Mouse (Mus musculus) spleen, adult 12 weeks (tissue): ENCODE data around the gene Cldn7.

Source experiments
- DNase-seq: peaks from one replicate; pipeline ENCODE4 v3.0.0; 2022; ENCODE audit warnings: low spot score

Cldn7 gene

DNA sequence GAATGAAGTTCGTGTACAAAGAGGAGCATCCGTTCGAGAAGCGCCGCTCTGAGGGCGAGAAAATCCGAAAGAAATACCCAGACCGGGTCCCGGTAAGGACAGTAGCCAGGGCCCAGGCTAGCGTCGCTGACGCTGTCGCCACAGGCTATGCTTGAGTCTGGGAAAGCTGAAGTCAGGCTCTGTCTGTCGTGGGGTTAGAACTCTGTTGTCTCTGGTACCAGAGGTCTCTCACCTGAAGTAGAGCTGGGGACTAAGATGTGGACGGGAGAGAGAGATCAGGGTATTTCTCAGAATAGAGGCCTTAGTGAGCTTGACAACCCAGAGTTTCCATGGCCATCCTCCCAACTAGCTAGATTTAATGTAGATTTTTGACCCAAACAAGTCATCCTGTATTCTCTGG is 27.1 kb downstream of the Cldn7 start:
- no peak for DNase-seq

DNA sequence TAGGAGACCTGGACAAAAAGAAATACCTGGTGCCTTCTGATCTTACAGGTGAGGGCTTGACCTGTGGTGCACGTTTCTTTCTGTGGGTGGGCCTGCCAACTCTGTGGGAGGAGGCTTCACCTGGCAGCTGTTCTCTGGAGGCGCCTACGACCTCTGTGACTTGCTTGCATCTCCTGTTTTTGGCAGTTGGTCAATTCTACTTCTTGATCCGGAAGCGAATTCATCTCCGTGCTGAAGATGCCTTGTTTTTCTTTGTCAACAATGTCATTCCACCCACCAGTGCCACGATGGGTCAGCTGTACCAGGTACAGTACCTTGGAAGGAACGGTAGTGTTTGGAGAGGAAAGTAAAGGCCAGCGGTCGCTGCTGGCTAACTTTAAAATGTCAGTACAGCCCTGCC is 27.8 kb downstream of the Cldn7 start:
- DNase-seq, result no peak

DNA sequence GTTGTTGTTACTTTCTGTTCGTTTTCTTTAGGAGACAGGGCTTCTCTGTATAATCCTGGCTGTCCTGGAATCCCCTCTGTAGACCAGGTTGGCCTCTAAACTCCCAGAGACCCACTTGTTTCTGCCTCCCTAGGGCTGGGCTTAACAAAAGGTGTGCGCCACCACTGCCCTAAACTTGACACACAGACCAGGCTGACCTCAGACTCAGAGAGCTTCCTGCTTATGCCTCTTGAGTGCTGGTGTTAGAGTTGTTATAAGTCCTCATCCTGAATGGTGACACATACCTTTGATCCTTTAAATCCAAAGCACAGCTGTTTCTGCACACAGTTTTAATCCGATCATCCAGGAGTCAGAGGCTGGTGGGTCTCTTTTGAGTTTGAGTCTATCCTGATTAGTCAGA is 28.4 kb downstream of the Cldn7 start:
- no peak for DNase-seq

DNA sequence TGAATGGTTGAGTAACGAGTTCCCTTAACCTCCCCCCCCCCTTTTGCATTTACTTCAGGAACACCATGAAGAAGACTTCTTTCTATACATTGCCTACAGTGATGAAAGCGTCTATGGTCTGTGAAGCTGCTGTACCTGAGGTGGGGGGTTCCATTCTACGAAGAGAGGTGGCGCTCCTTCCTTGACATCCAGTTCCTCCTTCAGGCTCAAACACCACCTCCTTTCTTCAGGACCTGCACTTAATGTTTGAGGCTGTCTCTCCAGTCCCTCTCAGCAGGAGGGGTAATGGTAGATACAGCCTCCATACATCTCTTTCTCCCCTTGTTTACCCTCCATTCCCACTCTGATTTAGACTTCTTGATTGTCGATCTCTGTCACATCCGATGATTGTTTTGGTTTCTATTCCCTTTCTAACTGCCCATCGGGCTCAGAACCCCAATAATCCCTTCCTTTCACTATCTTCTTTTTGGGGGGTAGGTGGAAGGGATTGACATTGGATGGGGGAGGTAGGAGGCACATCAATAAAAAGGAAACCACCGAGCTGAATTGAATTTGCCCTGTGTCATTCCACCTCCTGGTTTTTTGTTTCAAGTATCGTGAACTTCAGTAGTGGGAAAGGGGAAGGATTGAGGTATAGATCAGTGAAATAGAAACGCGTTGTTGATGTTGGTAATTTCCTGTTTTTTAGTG is 30.0 kb downstream of the Cldn7 start:
- DNase-seq, result no peak

DNA sequence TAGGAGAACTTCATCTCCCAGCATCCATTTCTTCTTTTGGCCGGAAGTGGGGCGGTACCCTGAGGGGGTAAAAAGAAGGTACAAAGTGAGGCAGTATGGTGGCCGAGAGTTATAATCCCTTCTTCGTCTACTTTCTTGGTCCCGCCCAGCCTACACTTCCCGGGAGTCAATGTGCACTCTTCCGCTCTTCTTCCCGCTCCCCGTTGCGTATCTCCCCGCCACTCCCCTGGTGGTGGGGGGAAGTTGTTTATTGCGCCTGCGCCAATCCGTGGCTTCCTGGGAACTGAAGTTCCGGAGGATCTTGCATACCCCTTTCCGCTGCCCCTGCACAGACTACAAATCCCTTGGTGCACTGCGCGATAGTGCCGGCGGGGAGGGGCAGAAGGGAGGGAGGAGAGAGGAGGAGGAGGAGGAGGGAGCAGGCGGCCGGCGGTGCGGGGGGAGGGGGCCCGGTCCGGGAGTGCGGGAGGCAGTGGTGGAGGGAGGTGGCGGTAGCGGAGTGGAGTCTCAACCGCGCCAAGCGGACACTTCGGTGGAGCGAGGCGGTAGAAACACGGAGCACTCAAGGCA is 30.9 kb downstream of the Cldn7 start, which contains the start of gene Phf23:
Gene Phf23, plus strand, starts transcription at position 387 of the 570 bp plus-strand sequence.
- peak; percentile 94 for DNase-seq

DNA sequence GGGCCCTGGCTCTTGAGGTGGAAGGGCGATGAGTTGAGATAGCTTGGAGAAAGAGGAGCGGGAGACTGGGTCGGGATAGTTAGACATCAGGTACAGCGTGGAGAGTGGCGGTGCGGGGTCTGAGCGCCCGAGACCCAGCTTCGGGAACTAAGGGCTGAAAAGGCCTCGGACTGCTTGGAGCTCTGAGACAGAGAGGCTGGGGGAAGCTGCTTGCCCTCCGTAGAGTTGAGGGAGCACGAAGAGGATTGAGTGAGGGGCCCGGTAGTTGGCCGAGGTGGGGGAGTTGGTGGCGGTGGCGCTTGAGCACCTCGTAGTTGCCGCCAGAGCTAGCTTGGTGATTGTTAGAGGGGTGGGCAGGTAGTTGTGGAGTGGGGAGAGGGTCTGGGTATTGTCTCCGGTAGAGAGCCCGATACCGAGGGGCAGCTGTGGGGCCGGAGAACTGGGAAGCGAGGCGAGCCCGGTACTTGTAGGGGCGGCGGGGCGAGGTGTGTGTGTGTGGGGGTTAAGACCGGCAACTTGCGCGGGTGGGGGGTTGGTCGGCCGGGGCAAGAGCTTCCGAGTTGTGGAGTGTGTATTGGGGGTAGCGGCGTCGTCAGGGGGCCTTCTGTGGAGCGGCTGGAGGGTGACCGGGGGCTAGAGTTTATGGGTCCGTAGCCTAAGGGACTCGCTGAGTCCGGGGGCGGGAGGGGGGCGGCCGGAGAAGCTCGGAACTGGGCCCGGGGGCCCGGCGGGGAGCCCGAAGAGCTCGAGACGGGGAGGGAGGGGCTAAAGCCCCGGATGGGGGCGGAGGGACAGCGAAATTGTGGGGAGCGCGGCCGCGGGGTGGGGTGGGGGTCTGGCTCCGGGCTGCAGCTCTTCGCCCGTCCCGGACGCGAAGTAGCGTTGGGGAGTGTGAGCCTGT is 31.8 kb downstream of the Cldn7 start:
- peak; percentile 36 for DNase-seq

DNA sequence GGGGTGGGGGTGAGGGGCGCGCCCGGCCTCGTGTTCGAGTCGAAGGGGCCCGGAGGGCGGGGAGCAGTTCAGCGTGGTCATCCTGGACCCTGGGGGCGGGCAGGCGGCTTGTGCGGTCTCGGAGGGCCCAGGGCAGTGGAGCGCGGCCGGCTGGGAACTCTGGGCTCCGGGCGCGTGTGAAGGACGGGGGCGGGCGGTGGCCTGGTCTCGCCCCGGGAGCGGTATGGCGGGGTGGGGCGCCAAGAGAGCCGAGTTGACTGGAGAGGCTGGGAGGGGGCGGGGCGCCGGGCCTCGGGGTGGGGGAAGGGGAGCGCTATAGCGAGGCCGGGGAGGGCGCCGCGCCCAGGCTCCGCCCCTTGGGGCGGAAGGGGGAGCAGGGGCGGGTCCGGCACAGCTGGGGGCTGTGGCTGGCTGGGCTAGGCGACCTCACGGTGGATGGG is 32.5 kb downstream of the Cldn7 start:
- DNase-seq, result peak; percentile 79

DNA sequence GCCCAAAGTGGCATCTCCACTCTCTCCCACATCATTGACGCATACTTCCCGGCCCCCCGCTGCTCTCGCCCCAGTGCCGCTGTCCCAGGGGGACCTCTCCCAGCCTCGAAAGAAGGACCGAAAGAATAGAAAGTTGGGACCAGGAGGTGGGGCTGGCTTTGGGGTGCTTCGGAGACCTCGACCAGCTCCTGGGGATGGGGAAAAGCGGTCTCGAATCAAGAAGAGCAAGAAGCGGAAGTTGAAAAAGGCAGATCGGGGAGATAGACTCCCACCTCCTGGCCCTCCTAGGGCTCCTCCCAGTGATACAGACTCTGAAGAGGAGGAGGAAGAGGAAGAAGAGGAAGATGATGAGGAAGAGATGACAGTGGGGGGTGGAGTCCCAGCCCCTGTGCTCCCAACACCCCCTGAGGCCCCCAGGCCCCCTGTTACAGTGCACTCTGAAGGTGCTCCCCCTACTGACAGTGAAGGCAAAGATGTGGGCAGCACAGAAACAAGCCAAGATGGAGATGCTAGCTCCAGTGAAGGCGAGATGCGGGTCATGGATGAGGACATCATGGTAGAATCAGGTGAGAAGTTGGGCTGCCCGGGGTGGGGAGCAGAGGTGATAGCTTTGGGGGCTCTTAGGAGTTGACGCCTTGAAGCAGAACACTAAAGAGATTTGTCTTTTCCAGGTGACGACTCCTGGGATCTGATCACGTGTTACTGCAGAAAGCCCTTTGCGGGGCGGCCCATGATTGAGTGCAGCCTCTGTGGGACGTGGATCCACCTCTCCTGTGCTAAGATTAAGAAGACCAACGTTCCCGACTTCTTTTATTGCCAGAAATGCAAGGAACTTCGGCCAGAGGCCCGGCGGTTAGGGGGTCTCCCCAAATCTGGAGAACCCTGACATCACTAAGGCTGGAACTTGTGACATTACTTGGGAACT is 34.2 kb downstream of the Cldn7 start:
- no peak for DNase-seq

DNA sequence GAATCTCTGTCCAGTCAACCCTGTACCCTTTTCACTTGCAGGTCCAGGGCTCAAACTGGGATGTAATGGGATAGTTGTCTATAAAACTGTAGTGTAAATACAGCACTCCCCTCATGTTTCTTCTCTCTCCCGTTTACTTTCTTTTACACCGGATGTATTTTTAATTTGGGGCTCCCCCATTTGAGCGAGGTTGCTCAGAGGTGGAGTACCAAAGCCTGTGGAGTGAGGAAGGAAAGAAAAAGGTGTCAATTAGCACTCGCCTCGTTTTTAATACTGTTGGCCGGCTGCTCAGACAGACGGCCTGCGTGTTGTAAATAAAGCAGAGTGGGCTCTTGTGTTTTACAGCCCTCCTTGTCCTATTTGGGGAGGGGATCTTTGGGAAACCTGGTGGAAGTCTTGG is 35.1 kb downstream of the Cldn7 start:
- DNase-seq, result no peak

DNA sequence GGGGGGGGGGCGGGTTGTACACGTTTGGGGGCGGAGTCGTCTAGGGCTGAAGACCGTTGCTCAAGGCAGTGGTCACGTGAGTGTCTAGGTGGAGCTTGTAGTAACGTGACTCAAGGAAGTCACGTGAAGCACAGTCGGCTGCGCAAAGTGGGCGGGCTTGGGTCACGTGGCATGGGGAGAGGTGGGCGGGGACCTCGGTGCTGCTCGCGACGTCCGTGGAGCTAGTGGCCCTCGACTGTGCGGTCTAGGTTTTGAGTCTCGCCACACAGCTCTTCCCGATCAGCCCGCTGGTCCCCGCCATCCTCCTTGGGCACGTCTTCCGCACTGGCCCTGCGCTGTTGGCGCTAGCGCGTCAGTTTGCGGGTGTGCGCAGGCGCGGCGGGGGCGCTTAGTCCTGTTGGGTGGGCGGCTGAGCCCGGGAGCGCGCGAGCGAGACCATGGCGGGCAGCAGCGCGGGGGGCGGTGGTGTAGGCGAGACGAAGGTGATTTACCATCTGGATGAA is 35.9 kb downstream of the Cldn7 start, which contains the start of gene Dvl2:
Gene Dvl2, plus strand, starts transcription at position 200 of the 503 bp plus-strand sequence.
- peak; percentile 73 for DNase-seq

DNA sequence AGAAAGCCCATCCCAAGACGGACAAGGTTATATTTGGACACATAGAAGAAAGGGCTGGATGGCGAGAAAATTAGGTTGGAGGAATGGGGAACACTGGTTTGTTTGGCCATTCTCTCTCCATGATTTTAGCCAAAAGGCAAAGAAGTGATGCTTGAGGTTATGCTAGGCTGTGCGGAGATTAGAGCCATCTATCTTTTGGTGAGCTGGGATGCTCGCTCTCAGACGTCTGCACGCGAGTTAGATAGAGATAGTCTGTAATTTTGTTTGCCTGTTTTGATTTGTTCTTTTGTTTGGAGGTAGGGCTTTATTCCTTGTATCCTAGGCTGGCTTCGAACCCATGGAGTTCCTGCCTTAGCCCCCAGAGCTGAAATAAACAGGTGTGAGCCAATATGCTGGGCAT is 36.6 kb downstream of the Cldn7 start:
- no peak for DNase-seq

DNA sequence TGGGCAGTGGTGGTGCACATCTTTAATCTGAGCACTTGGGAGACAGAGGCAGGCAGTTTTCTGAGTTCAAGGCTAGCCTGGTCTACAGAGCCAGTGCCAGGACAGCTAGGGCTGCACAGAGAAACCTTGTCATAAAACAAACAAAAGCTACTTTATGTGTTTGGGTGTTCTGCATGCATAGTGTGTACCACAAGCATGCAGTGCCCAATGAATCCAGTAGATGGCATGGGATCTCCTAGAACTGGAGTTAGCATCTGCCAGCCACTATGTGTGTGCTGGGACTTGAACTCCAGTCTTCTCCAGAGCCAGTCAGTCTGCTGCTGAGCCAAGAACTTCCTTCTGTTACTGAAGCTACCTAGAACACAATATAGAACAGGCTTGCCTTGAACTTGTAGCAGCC is 37.3 kb downstream of the Cldn7 start:
- no peak for DNase-seq

DNA sequence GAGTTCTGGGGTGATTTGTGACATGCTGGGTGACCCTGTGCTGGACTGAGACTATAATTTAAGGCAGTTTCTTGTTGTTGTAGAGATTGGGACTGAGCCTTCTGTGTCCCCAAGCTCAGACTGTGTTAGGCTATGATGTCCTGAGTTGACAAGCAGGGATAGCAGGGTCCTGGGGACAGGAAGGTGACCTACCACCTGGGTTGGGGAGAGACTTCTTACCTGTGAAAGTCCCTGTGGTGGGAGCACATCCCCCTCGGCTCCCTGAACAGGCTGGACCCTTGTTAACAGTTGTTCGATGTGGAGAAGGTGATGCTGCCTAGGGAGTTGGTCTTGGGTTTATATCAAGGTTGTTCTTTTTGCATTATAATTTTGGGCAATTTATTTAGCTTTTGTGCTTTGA is 37.9 kb downstream of the Cldn7 start:
- DNase-seq, result no peak

DNA sequence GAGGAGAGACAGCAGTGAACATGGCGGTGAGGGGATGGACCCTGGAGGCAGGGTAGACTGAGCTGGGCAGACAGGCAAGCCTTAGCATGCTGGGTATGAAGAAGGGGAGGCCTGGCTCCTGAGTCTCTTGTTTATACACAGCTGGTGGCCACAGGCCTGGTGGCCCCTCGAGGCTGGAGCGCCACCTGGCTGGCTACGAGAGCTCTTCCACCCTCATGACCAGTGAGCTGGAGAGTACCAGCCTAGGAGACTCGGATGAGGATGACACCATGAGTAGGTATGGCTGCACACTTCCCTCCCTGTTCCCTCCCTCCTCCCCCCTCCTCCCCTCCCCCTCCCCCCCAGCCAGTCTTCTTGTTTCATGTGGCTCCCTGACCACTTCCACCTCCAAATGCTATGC is 40.9 kb downstream of the Cldn7 start:
- no peak for DNase-seq

DNA sequence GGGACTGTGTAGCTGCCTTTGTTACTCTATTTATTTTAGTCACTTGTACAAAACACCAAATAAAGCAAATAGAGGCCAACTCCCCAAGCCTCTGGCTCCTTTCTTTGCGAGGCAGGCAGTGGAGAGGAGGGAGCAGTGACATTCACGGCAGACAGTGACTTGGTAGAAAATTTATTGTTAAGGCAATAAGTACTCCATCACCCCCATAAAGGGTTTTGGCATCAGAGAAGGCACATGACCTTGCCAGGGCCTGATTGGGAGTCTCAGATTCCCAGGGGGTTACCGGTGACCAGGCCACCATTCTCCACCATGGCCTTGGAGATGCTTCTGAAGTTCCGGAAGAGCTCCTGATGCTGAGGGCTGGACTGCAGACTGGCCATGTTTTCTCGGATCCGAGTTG is 45.5 kb downstream of the Cldn7 start:
- no peak for DNase-seq

DNA sequence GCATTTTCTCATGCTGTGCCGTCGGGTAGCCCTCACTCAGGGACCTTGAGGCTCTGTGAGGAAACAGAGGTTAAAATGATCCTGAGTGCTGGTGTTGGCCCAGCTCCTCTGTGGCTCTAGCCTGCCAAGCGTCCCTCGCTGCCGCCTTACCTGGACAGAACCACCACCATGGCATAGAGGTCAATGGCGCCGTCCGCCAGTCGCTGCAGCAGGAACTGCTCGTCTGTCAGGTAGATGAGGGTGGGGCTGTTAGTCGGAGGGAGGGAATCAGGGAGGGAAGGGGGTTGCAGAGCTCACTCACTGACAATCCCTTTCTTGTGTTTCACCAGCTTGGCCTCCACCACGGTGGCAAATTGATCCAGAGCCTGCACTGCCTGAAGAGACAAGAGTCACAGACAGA is 46.0 kb downstream of the Cldn7 start:
- no peak for DNase-seq

DNA sequence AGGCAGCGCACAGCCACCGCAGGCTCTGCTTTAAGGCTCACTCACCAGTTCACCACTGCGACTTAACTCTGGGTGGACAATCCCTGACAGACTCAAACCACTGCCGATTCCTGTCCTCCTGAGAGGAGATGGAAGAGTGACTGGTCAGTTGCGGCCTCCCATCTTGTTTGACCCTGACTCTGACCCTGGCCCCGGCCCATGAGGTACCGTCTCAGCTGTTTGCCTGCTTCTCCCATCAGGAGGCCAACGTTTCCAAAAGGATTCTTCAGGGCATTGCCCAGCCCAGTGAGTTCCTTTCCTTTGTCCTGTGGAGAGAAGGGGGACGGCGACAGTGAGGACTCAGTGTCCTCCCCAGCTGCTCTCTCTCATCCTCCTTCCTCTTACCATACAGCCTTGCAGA is 46.4 kb downstream of the Cldn7 start:
- DNase-seq, result no peak

DNA sequence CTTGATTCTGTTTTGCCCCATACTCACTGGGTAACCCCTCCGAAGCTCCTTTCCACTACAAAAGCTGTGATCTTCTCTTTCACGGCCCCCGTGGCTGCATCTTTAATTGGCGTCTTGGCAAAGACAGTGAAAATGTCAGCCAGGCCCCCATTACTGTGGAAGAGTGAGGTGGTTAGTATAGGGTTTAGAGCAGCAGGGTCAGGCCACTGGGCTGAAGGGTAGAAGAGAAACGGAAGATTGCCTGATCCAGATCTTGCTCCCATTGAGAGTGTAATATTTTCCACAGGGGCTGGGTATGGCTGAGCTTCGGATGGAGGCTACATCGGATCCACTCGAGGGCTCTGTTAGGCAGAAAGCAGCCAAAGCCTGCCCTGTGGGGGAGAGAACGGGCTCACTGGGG is 48.4 kb downstream of the Cldn7 start:
- no peak for DNase-seq

DNA sequence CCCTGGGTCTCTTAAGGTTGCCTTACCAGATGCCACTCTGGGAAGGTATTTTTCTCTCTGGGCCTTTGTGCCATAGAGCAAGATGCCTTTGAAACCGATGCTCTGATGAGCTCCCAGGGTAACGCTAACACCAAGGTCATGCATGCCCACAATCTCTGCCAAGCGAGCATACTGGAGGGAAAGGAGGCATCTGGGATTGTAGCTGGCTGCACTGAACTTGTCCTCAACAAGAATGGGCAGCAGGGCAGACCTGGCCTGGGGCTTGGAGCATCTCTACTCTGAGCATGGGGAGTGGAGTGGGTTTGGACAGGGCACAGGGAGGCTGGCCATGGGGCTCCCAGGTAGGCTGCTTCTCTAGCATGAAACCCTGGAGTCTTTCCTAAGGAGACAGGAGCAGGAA is 48.8 kb downstream of the Cldn7 start:
- DNase-seq, result no peak

DNA sequence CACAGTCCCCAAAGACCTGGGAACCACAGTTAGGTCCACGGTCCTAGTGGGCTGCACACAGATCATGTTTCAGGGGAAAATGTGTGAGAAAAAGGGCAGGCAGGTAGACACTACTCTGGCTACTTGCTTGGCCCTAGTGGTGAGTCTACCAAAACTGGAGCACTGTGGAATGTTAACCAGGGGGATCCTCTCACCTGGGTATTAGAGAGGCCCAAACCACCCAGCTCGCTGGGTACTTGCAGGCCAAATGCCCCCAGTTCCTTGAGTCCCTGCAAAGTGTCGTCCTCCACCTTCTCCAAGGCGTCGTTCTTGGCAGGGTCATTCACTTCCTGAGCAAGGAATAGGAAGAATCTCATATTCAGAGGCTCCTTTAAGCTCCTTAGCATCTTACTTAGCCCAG is 49.5 kb downstream of the Cldn7 start:
- no peak for DNase-seq

DNA sequence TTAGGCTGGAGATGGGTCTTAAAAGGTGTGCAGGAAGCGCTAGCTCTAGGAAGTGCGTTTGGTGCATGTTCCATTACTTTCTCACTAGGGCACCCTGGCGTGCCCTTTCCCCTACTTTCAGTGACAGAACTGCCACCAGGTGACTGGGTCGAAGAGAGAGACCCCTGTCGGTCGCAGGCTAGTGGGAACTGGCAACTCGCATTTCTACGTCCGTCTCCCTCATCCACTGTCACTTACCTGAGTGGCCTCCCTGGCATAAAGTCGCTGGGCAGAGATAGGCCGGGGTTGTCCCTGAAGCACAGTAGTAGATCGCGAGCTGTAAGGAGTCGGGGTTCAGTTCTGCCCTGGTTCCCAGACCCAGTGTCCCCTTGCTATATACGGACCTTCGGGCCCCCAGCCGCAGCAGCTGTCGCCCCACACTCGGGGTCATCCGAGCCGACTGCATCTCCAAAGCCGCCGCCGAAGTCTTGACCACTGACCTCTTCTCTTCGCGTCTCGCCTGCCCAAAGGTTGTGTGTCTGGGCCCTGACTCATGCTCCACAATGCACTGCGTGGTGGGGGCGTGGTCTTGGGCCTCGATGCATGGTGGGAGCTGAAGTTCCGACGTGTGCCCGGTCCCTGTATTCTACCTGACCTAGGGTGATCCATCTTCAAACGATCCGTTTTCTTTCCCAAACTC is 50.4 kb downstream of the Cldn7 start, which contains the start of gene Acadvl:
Gene Acadvl, minus strand, starts transcription at position 532 of the 679 bp plus-strand sequence.
- DNase-seq, result peak; percentile 73
